Mouse (Mus musculus): Measurements from ENCODE around the gene Slit3.

GRCm38 (mm10) chr11:35243597-35243996 lies 122.6 kb downstream of the Slit3 start:
- no peak for TF ChIP-seq ZC3H11A (IDR thresholded peaks at IDR 0.05; ENCODE audit: low read depth, low read length)
- no peak for TF ChIP-seq CHD1 (IDR thresholded peaks at IDR 0.05; ENCODE audit: low read depth, low read length)
- TF ChIP-seq GABPA (IDR thresholded peaks at IDR 0.05; ENCODE audit: insufficient replicate concordance, low read depth, low read length), result no peak
- TF ChIP-seq CTCF (conservative IDR thresholded peaks at IDR 0.05 in 1 of 2, IDR thresholded peaks at IDR 0.05 in 1 of 2; ENCODE audit: low read depth in 2 of 2, low read length in 2 of 2), result no peak
- no peak for TF ChIP-seq POLR2A (IDR thresholded peaks at IDR 0.05; ENCODE audit: low read depth, low read length)
- TF ChIP-seq TBP (conservative IDR thresholded peaks at IDR 0.05; ENCODE audit: low read depth, low read length), result no peak
- TF ChIP-seq MAZ (IDR thresholded peaks at IDR 0.05; ENCODE audit: low read depth, low read length), result no peak
